Mouse (Mus musculus): ENCODE data around the gene Lrrc20. TPM values are rescaled to one million over a fixed set of nuclear protein-coding genes. Genes with fewer than 3 reads are reported as not detected.

The Lrrc20 gene
- polyA plus RNA-seq, 2 experiments = 10.4 to 11.3 TPM

GRCm38 (mm10) chr10:61431375-61431774 lies 44.2 kb upstream of the Lrrc20 start:
- no peak for TF ChIP-seq POLR2A (IDR thresholded peaks at IDR 0.05; ENCODE audit: borderline replicate concordance, extremely low read depth, insufficient read depth, insufficient read length)
- H3K9me3 ChIP-seq (ENCODE audit: control insufficient read depth, low read length) = no peaks in the 10 kb centered on the region
- no peak overlapping the region for H3K4me2 ChIP-seq (replicated peaks; ENCODE audit: low read depth, low read length, severe bottlenecking)
- no peak for DNase-seq (ENCODE audit: low spot score)
- H3K9ac ChIP-seq (ENCODE audit: low read depth, low read length, severe bottlenecking) = no peak overlapping the region
- H3K27me3 ChIP-seq (ENCODE audit: control insufficient read depth, insufficient read depth, low read length) = no peaks in the 10 kb centered on the region
- 93% methylated on average over 9 of the region's 9 CpGs for WGBS
- ATAC-seq (ENCODE audit: low FRiP score, low read depth) = no peak
- no peaks in the 10 kb centered on the region for H3K4me1 ChIP-seq (ENCODE audit: control insufficient read depth, insufficient read depth, low read length)
- H3K36me3 ChIP-seq (ENCODE audit: control insufficient read depth, insufficient read depth, low read length) = peaks cover 55% of the 10 kb centered on the region
- no peak overlapping the region for H3K4me3 ChIP-seq (replicated peaks; ENCODE audit: low read length)
- H3K27ac ChIP-seq (replicated peaks; ENCODE audit: low read depth, low read length) = no peak overlapping the region

DNA sequence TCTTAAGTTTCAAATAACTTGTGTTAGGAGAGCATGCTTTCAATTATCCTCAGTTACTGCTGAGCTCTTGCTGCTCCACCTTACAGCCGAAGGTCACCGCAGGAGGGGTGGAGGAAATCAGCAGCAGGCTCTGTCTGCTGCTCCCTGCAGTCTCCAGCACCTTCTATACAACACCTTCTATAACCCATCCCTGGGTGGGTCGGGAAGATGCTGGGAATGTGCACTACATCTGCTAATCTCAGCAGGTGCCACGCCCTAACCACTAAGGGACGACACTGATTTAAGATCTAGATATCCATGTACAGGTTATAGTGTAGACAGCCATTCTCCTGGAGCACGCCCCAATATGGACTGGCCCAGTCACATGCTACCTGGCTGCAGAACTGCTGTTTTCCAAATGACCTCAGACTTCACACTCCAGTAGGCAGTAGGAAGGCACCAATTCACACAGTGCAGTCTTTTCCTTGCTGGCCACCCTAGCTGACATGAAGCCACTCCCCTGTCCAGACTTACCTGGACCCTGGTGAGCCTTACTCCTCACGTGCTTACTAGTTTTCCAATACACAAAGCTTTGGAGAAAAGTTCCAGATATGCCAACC lies 35.3 kb upstream of the Lrrc20 start:
- TF ChIP-seq POLR2A (IDR thresholded peaks at IDR 0.05; ENCODE audit: borderline replicate concordance, extremely low read depth, insufficient read depth, insufficient read length) = no peak
- H3K4me1 ChIP-seq (ENCODE audit: control insufficient read depth, insufficient read depth, low read length) = peaks cover 22% of the 10 kb centered on the region
- WGBS = 81% methylated on average over 7 of the region's 7 CpGs
- H3K36me3 ChIP-seq (ENCODE audit: control insufficient read depth, insufficient read depth, low read length) = peaks cover 5% of the 10 kb centered on the region; the same call in 1 of the 2 replicates
- DNase-seq (ENCODE audit: low spot score) = no peak
- no peak overlapping the region for H3K4me3 ChIP-seq (replicated peaks; ENCODE audit: low read length)
- H3K9ac ChIP-seq (ENCODE audit: low read depth, low read length, severe bottlenecking) = no peak overlapping the region
- H3K9me3 ChIP-seq (ENCODE audit: control insufficient read depth, low read length) = no peaks in the 10 kb centered on the region
- H3K27me3 ChIP-seq (ENCODE audit: control insufficient read depth, insufficient read depth, low read length) = no peaks in the 10 kb centered on the region
- no peak overlapping the region for H3K27ac ChIP-seq (replicated peaks; ENCODE audit: low read depth, low read length)
- ATAC-seq (ENCODE audit: low FRiP score, low read depth) = no peak
- H3K4me2 ChIP-seq (replicated peaks; ENCODE audit: low read depth, low read length, severe bottlenecking) = no peak overlapping the region

DNA sequence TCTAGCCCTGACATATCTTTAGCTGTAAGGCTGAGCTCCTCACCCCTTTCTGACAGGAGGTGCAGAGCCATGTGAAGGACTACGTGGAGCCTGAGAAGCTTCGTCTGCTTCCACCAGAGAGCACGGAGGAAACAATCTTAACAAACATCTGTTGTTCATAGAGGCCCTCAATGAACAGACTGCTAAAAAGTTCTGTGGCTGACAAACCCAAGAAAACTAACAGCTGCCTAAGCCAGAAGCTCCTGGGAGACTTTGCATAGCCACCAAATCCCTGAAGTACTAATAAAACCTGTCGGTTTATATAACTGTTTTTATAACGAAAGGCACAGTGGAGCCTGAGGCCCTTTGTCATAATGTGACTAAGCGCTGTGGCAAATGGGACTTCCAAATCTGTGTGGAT lies 32.1 kb upstream of the Lrrc20 start:
- Histone ChIP-seq H3K9me3 (ENCODE audit: control insufficient read depth, low read length) (no peaks in the 10 kb centered on the region), H3K9ac (ENCODE audit: low read depth, low read length, severe bottlenecking) (peak overlapping the region; percentile 0; the same call in 1 of the 2 replicates), H3K4me3 (replicated peaks; ENCODE audit: low read length) (no peak overlapping the region), H3K4me2 (replicated peaks; ENCODE audit: low read depth, low read length, severe bottlenecking) (no peak overlapping the region), H3K27ac (replicated peaks; ENCODE audit: low read depth, low read length) (no peak overlapping the region), H3K36me3 (ENCODE audit: control insufficient read depth, insufficient read depth, low read length) (0 out of 2 replicates have a peak, but pooled peaks cover 4% of the 10 kb centered on the region), H3K27me3 (ENCODE audit: control insufficient read depth, insufficient read depth, low read length) (no peaks in the 10 kb centered on the region), H3K4me1 (ENCODE audit: control insufficient read depth, insufficient read depth, low read length) (peaks cover 27% of the 10 kb centered on the region)
- no peak for TF ChIP-seq POLR2A (IDR thresholded peaks at IDR 0.05; ENCODE audit: borderline replicate concordance, extremely low read depth, insufficient read depth, insufficient read length)
- peak; percentile 53 for ATAC-seq (ENCODE audit: low FRiP score, low read depth)
- WGBS = 10% methylated on average over 6 of the region's 6 CpGs
- DNase-seq (ENCODE audit: low spot score) = peak; percentile 40

- H3K9ac ChIP-seq (ENCODE audit: low read depth, low read length, severe bottlenecking) = peak overlapping the region; percentile 0; the same call in 1 of the 2 replicates
- no peak for TF ChIP-seq POLR2A (IDR thresholded peaks at IDR 0.05; ENCODE audit: borderline replicate concordance, extremely low read depth, insufficient read depth, insufficient read length)
- H3K36me3 ChIP-seq (ENCODE audit: control insufficient read depth, insufficient read depth, low read length) = 0 out of 2 replicates have a peak, but pooled peaks cover 4% of the 10 kb centered on the region
- H3K27me3 ChIP-seq (ENCODE audit: control insufficient read depth, insufficient read depth, low read length) = no peaks in the 10 kb centered on the region
- DNase-seq (ENCODE audit: low spot score) (no peak), ATAC-seq (ENCODE audit: low FRiP score, low read depth) (no peak; the same call in 1 of the 2 replicates)
- no peak overlapping the region for H3K4me3 ChIP-seq (replicated peaks; ENCODE audit: low read length)
- 37% methylated on average over 1 of the region's 1 CpGs for WGBS
- H3K4me1 ChIP-seq (ENCODE audit: control insufficient read depth, insufficient read depth, low read length) = peaks cover 29% of the 10 kb centered on the region
- H3K4me2 ChIP-seq (replicated peaks; ENCODE audit: low read depth, low read length, severe bottlenecking) = no peak overlapping the region
- H3K27ac ChIP-seq (replicated peaks; ENCODE audit: low read depth, low read length) = no peak overlapping the region
- no peaks in the 10 kb centered on the region for H3K9me3 ChIP-seq (ENCODE audit: control insufficient read depth, low read length)
Observed at GRCm38 (mm10) chr10:61443876-61444275, 31.7 kb upstream of the Lrrc20 start.

GRCm38 (mm10) chr10:61445016-61445415 lies 30.6 kb upstream of the Lrrc20 start:
- Histone ChIP-seq H3K27me3 (ENCODE audit: control insufficient read depth, insufficient read depth, low read length) (no peaks in the 10 kb centered on the region), H3K27ac (replicated peaks; ENCODE audit: low read depth, low read length) (no peak overlapping the region), H3K4me3 (replicated peaks; ENCODE audit: low read length) (no peak overlapping the region), H3K9ac (ENCODE audit: low read depth, low read length, severe bottlenecking) (no peak overlapping the region), H3K9me3 (ENCODE audit: control insufficient read depth, low read length) (no peaks in the 10 kb centered on the region), H3K36me3 (ENCODE audit: control insufficient read depth, insufficient read depth, low read length) (0 out of 2 replicates have a peak, but pooled peaks cover 8% of the 10 kb centered on the region), H3K4me2 (replicated peaks; ENCODE audit: low read depth, low read length, severe bottlenecking) (no peak overlapping the region), H3K4me1 (ENCODE audit: control insufficient read depth, insufficient read depth, low read length) (peaks cover 37% of the 10 kb centered on the region)
- WGBS = 55% methylated on average over 3 of the region's 3 CpGs
- no peak for TF ChIP-seq POLR2A (IDR thresholded peaks at IDR 0.05; ENCODE audit: borderline replicate concordance, extremely low read depth, insufficient read depth, insufficient read length)
- no peak for DNase-seq (ENCODE audit: low spot score)
- ATAC-seq (ENCODE audit: low FRiP score, low read depth) = no peak

Measured in limb, embryonic 14.5 days (tissue).